Mouse (Mus musculus) NIH3T3 (cell line): ENCODE results near the gene Mtr.
"Not testable (repeated sequence)": the region's sequence is repeated elsewhere in the genome, so short reads cannot be mapped to it uniquely, and the experiment has no call there.

Source experiments
- DNase-seq: peaks from one replicate; pipeline ENCODE4 v3.0.0-alpha.2; 2012; ENCODE audit warnings: low read depth

The Mtr gene

GRCm38 (mm10) chr13:12159288-12160120 lies 98.4 kb downstream of the Mtr start:
- no peak for DNase-seq

GRCm38 (mm10) chr13:12153922-12154321 lies 104.0 kb downstream of the Mtr start:
- DNase-seq, result no peak

DNA sequence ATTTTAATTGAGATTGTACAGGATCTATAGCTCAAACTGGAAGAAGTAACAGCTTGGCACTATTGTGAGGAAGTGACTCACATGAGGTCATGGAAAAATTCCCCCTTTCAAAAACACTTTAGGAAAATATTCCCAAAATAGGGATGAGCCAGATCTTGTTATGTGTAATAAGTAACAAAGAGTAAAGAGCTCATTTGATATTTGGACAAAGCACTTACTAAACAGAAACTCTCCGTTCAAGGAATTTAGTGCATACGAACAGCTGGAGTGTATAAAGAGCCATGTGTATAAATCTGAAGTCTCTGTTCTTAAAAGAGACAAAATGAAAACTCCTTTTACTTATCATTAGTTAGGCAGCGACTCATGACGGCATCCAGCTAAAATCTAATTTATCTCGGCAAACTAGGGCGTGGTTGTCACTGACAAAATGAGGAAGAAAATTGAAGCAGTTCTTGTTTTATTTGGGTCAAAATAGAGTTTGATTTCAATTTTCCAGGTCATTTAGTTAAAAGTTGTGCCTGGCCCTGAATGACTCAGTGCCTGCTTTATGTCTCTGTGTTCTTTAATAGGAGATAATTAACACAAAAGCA lies 110.9 kb downstream of the Mtr start:
- DNase-seq, result peak; percentile 4

- DNase-seq, result no peak
Observed at GRCm38 (mm10) chr13:12146402-12146801, 111.5 kb downstream of the Mtr start.

DNA sequence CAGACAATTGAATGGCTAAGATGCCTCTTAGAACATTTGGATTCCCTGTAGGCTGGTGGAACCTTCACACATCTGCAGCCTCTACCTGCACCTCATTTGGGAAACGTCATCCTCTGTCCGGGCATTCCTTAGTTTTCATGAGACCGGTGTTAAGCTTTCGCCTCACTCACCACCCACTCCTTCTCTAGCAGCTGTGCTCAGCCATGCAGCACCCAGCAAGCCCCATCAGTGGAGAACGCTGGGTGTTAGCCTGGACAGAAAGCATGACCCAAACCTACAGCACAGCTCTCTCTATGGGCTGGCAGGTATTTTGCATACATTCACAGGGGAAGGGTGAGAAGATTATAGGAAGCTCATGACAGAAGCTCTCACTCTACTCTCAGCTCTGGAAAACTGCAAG lies 114.6 kb downstream of the Mtr start:
- no peak for DNase-seq

DNA sequence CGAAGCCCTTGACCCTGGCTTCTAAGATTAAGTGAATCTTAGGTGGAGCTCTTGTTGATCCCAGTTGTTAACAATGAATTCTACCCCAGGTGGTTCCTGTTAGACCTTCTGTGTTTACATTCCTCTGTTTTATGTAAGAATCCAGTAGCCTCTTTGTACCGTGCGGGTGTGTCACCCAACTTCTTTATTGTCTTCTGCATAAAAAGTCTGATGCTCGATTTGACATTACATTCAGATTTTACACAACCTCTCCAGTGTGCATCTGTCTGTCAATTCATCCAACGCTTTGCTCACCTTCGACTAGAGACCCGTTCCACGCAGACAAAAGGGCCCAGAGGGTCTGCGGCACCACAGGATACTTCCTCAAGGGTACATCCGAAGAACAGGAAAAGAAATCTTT lies 121.5 kb downstream of the Mtr start:
- DNase-seq, result not testable (repeated sequence)

DNA sequence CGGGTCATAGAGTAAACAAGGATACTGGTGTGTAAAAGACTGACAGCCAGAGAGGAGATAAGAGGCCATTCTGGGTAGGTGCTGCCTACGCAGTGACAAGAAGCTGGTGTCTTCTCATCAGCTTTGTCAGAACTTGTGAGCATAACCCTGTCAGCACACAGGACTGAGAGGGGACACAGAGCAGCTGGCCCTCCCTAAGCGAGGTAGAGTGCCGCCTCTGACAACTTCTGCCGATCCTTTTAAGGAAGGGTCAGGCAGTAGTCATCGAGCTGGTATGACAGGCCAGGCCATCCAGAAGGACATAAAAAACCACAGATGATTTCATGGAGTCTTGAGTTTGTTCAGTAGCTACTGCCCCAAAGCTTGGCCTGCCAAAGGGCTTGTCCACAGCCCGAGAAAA lies 124.4 kb downstream of the Mtr start:
- no peak for DNase-seq
